Mouse (Mus musculus): Measurements from ENCODE around the gene Lrrfip2. TPM values are rescaled to one million over a fixed set of nuclear protein-coding genes. Genes with fewer than 3 reads are reported as not detected.

The Lrrfip2 gene
- total and polyA plus RNA-seq, 3 experiments, result 16.6 to 30.9 (median 25.2) TPM

DNA sequence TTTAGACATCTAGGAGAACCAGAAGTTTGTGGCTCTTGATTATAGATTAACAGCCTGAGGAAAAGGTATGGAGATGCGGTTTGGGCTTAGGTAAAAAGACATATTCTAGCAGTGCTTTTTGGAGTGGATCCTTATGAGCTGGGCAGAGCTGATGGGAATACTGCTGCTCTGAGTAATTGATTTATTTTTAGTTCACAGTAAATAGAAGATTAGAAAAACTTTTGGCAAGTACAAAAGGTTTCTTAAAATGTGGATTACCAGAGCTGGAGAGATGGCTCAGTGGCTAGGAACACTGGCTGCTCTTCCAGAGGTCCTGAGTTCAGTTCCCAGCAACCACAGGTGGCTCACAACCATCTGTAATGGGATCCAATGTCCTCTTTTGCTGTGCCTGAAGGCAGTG is 27.3 kb downstream of the Lrrfip2 start:
- no peak for TF ChIP-seq CHD2 (IDR thresholded peaks at IDR 0.05; ENCODE audit: low read length)
- dilution Hi-C loops (cut with MboI; ENCODE audit: extremely low pct_ligation_motif_present, extremely low pct_unique_long_range_greater_than_20kb, low sequenced_read_pairs) (no loop called here), in situ Hi-C loops (cut with MboI; ENCODE audit: low pct_ligation_motif_present, low pct_unique_long_range_greater_than_20kb, low sequenced_read_pairs) (no loop called here)
- H3K79me2 ChIP-seq (replicated peaks; ENCODE audit: control insufficient read depth, extremely low read depth, insufficient read depth, poor library complexity, severe bottlenecking), result no peaks in the 10 kb centered on the region; the same call in 1 of the 2 replicates
- no peak overlapping the region for H3K4me3 ChIP-seq (replicated peaks in 1 of 3; ENCODE audit: low read depth in 2 of 3, low read length in 2 of 3, poor library complexity in 1 of 3)
- no peaks in the 10 kb centered on the region for H3K9me3 ChIP-seq (replicated peaks; ENCODE audit: low read length)
- H3K4me1 ChIP-seq (ENCODE audit: control insufficient read depth in 1 of 2, insufficient read depth in 2 of 2), result peaks cover 2 to 15% of the 10 kb centered on the region in 2 experiments; a peak in 2 of 4 replicates
- peaks cover 5 to 12% of the 10 kb centered on the region in 2 experiments for H3K36me3 ChIP-seq (replicated peaks in 1 of 2; ENCODE audit: control insufficient read depth in 1 of 2, insufficient read depth in 1 of 2, low read length in 1 of 2)
- no peak overlapping the region for H3K4me2 ChIP-seq (ENCODE audit: insufficient read depth, low read depth, poor library complexity, severe bottlenecking)
- DNase-seq (ENCODE audit: extremely low read depth), result no peak
- no peak overlapping the region for H3K9ac ChIP-seq (ENCODE audit: insufficient read depth, low read depth)
- H3K27ac ChIP-seq (ENCODE audit: insufficient read depth, low read depth), result no peak overlapping the region
- no peaks in the 10 kb centered on the region for H3K27me3 ChIP-seq (replicated peaks)

DNA sequence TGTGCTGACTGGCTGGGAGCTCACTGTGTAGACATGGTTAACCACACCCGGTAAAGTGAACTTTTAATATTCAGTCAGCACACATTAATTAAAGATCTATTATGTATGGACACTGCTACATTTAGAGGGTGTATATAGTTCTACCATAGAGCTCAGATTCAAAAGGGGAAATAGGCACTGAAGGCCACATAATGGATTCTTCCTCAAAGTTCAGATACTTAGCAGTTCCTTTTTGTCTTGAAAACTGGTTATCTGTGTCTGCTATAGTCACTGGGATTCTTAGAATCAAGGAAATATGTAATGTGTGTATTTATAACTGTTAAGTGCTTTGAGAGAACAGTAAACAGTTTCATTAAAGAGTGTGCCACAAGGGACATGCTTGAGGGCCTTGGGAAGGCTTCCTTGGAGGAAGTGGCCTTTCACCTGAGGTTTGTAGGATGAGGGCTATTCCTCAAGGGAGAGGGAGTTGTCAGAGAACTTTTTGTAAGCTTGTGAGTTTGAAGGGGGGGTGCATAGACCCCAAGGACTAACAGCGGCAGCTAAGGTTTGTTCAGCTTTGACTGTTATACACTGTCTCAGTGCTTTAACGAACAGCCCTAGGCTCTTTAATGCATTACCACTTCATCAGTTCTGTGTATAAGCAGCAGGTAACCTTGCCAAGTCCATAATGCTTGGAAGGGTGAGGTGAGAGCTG is 28.3 kb downstream of the Lrrfip2 start:
- H3K4me1 ChIP-seq (ENCODE audit: control insufficient read depth in 1 of 2, insufficient read depth in 2 of 2), result peaks cover 2 to 15% of the 10 kb centered on the region in 2 experiments; a peak in 2 of 4 replicates
- DNase-seq (ENCODE audit: extremely low read depth), result no peak
- no peaks in the 10 kb centered on the region for H3K27me3 ChIP-seq (replicated peaks)
- no peaks in the 10 kb centered on the region; the same call in 1 of the 2 replicates for H3K79me2 ChIP-seq (replicated peaks; ENCODE audit: control insufficient read depth, extremely low read depth, insufficient read depth, poor library complexity, severe bottlenecking)
- no peak overlapping the region for H3K4me2 ChIP-seq (ENCODE audit: insufficient read depth, low read depth, poor library complexity, severe bottlenecking)
- H3K27ac ChIP-seq (ENCODE audit: insufficient read depth, low read depth), result no peak overlapping the region
- no peak overlapping the region for H3K9ac ChIP-seq (ENCODE audit: insufficient read depth, low read depth)
- TF ChIP-seq ETS1 (conservative IDR thresholded peaks at IDR 0.05; ENCODE audit: low read depth, low read length), result no peak
- no peak for TF ChIP-seq ZC3H11A (IDR thresholded peaks at IDR 0.05; ENCODE audit: low read depth, low read length)
- TF ChIP-seq POLR2AphosphoS2 (IDR thresholded peaks at IDR 0.05; ENCODE audit: low read depth, low read length), result no peak
- TF ChIP-seq IRF4 (IDR thresholded peaks at IDR 0.05; ENCODE audit: low read depth, low read length), result no peak
- TF ChIP-seq ELF1 (IDR thresholded peaks at IDR 0.05; ENCODE audit: low read depth, low read length), result no peak
- no peak for TF ChIP-seq MAX (IDR thresholded peaks at IDR 0.05; ENCODE audit: low read length)
- dilution Hi-C loops (cut with MboI; ENCODE audit: extremely low pct_ligation_motif_present, extremely low pct_unique_long_range_greater_than_20kb, low sequenced_read_pairs), result no loop called here
- H3K4me3 ChIP-seq (replicated peaks in 1 of 3; ENCODE audit: low read depth in 2 of 3, low read length in 2 of 3, poor library complexity in 1 of 3), result no peak overlapping the region
- peaks cover 5 to 12% of the 10 kb centered on the region in 2 experiments for H3K36me3 ChIP-seq (replicated peaks in 1 of 2; ENCODE audit: control insufficient read depth in 1 of 2, insufficient read depth in 1 of 2, low read length in 1 of 2)
- H3K9me3 ChIP-seq (replicated peaks; ENCODE audit: low read length), result no peaks in the 10 kb centered on the region
- in situ Hi-C loops (cut with MboI; ENCODE audit: low pct_ligation_motif_present, low pct_unique_long_range_greater_than_20kb, low sequenced_read_pairs), result no loop called here

DNA sequence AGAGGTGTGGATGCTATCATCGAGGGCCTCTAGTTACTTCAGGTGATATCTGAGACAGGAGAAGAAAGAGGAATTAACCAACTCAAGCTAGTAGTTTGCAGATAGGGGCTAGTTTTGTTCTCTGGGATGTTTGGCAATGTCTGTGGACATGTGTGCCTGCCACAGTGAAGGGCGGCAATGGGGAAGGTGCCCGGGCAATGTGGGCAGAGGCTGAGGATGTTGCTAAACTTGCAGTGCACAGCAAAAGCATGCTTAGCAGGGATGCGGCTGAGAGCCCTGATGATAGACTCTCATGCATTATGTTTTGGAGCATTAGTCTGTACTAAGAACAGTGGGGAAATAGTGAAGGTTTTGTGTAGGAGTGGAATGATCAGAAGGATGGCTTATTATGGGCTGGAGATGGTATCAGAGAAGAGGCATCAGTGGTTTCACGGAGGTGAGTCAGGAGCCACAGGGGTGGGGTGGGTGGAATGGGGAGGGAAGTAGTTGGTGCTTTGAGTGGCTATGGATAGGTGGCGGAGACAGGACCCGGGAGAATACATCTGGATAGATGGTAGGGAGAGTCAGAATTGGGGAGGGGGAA is 28.9 kb downstream of the Lrrfip2 start:
- Histone ChIP-seq H3K27ac (ENCODE audit: insufficient read depth, low read depth) (no peak overlapping the region), H3K4me1 (ENCODE audit: control insufficient read depth in 1 of 2, insufficient read depth in 2 of 2) (peaks cover 2 to 15% of the 10 kb centered on the region in 2 experiments; a peak in 2 of 4 replicates), H3K9me3 (replicated peaks; ENCODE audit: low read length) (no peaks in the 10 kb centered on the region), H3K4me2 (ENCODE audit: insufficient read depth, low read depth, poor library complexity, severe bottlenecking) (no peak overlapping the region), H3K36me3 (replicated peaks in 1 of 2; ENCODE audit: control insufficient read depth in 1 of 2, insufficient read depth in 1 of 2, low read length in 1 of 2) (peaks cover 5 to 11% of the 10 kb centered on the region in 2 experiments), H3K4me3 (replicated peaks in 1 of 3; ENCODE audit: low read depth in 2 of 3, low read length in 2 of 3, poor library complexity in 1 of 3) (no peak overlapping the region), H3K27me3 (replicated peaks) (no peaks in the 10 kb centered on the region), H3K9ac (ENCODE audit: insufficient read depth, low read depth) (no peak overlapping the region), H3K79me2 (replicated peaks; ENCODE audit: control insufficient read depth, extremely low read depth, insufficient read depth, poor library complexity, severe bottlenecking) (no peaks in the 10 kb centered on the region; the same call in 1 of the 2 replicates)
- DNase-seq (ENCODE audit: extremely low read depth), result no peak
- in situ Hi-C loops (cut with MboI; ENCODE audit: low pct_ligation_motif_present, low pct_unique_long_range_greater_than_20kb, low sequenced_read_pairs), result no loop called here
- dilution Hi-C loops (cut with MboI; ENCODE audit: extremely low pct_ligation_motif_present, extremely low pct_unique_long_range_greater_than_20kb, low sequenced_read_pairs), result no loop called here
- TF ChIP-seq ZKSCAN1 (IDR thresholded peaks at IDR 0.05; ENCODE audit: borderline replicate concordance, low read depth, low read length) (no peak), MYC (IDR thresholded peaks at IDR 0.05; ENCODE audit: low read depth, low read length) (no peak), BHLHE40 (IDR thresholded peaks at IDR 0.05; ENCODE audit: low read depth, low read length) (no peak)
